Mouse (Mus musculus) right cerebral cortex, postnatal 36 days (tissue): ENCODE data around the gene Tssk6.

ENCODE experiments used
- DNase-seq, 2 experiments: peaks; one replicate each; pipeline ENCODE4 v3.0.0; 2022; ENCODE audit warnings: low spot score in 2 of 2, mixed read lengths in 1 of 2

Gene Tssk6

DNA sequence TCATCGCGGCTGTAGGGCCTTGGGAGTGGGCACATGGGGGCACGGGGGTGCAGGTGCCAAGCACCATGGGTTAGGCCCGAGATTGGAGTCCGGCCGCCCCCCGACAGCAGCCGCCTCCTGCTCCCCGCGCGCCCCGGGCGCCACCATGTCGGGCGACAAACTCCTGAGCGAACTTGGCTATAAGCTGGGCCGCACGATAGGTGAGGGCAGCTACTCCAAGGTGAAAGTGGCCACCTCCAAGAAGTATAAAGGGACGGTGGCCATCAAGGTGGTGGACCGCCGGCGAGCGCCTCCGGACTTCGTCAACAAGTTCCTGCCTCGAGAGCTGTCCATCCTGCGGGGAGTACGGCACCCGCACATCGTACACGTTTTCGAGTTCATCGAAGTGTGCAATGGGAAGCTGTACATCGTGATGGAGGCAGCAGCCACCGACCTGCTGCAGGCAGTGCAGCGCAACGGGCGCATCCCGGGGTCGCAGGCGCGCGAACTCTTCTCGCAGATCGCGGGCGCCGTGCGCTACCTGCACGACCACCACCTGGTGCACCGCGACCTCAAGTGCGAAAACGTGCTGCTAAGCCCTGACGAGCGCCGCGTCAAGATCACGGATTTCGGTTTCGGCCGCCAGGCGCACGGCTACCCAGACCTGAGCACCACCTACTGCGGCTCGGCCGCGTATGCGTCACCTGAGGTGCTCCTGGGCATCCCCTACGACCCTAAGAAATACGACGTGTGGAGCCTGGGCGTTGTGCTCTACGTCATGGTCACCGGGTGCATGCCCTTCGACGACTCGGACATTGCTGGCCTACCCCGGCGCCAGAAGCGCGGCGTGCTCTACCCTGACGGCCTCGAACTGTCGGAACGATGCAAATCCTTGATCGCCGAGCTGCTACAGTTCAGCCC is at the start of gene Tssk6, which contains the start of the genes Ndufa13 and Yjefn3:
Tssk6 (plus strand) TSS at position 22 of the 900 bp plus-strand sequence.
Ndufa13 (minus strand) TSS at position 396 of the 900 bp plus-strand sequence.
Yjefn3 (minus strand) TSS at position 550 of the 900 bp plus-strand sequence.
- no peak for DNase-seq

DNA sequence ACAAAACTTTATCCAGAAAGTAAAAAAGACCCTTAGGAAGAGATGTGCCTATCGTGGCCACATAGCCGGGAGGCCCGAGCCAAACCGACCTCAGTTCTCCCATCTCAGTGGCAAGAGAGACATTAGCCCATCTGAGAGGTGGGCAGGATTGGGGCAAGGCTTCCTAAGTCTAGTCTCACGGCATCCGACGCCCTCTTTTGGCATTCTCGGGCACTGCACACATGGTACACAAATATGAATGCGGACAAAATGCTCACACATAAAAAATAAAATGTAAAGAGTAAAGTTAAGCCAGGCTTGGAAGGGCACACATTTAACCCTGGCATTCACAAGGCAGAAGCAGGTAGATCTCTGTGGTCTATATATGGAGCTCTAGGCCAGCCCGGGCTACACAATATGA is 48.1 kb upstream of the Tssk6 start:
- DNase-seq, result no peak

DNA sequence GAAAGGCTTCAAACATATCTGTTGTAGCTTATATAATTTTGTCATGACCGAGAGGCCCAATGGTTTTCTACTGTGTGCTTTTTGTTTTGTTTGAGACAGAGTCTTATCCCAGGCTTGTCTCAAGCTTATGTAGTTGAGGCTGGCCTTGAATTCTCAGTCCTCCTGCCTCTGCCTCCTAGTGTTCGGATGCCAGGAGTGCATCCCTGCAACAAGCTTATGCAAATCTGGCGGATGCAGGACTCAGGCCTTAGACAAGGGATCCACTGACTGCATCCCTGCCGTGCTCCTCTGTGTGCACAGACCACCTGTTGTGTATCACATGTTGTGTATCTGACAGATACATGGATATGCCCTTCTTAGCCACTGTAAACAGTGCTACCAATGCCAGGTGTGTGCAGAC is 41.2 kb upstream of the Tssk6 start:
- DNase-seq, result no peak

DNA sequence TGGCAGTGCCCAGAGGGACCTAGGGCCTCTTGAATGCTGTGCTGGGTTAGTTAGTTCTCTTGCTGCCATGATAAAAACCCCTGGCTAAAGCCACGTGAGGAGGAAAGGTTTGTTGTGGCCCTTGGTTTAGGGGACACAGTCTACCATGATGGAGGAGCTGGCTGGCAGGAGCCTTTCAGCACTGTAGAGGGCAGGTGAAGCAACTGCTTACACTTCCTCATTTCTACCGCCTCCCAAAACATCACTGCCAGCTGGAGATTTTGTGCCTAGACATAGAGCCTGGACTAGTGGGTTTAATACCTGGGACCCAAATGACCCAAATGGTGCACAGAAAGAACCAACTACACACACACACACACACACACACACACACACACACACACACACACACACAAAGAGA is 40.7 kb upstream of the Tssk6 start:
- no peak for DNase-seq

DNA sequence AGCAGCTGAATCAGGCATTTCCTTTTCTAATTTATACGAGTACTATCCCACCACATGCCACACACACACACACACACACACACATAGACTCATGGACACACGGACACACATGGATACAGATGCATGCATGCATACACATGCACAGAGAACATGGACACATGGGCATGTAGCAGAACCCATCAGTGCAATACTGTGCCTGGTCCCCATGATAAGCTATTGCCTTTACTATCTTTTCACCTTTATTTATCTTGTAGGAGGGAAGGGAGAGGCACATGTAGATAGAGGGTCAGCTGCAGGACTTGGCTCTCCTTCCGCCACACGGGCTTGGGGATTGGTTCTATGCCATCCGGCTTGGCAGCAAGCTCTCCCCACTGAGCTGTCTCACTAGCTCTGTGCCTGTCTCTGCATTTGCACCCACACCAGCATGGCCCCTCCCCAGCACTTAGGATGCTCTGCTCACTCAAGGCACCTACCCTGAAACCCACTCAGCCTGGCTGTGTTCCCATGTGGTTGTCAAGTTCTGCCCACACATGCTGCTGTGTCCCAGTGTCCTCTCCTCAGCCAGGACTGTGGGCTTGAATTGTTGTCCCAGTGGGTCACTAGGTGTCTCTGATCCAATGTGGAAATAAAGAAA is 38.5 kb upstream of the Tssk6 start:
- peak in 1 of 2 experiments; percentile 44 for DNase-seq

DNA sequence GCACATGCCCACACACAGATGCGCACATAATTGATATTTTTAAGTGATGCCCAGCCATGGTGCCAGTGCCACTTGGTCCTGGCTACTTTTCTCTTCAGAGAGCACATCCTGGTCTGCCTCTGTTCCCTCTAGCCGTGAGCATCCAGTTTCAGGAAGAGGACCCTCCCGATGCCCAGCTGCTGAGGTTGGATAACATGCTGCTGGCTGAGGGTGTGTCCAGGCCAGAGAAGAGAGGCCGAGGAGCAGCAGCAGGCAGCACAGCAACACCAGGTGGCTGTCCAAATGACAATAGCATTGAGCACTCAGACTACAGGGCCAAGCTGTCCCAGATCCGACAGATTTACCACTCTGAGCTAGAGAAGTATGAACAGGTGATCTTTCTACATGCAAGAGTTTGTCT is 37.8 kb upstream of the Tssk6 start:
- no peak for DNase-seq

DNA sequence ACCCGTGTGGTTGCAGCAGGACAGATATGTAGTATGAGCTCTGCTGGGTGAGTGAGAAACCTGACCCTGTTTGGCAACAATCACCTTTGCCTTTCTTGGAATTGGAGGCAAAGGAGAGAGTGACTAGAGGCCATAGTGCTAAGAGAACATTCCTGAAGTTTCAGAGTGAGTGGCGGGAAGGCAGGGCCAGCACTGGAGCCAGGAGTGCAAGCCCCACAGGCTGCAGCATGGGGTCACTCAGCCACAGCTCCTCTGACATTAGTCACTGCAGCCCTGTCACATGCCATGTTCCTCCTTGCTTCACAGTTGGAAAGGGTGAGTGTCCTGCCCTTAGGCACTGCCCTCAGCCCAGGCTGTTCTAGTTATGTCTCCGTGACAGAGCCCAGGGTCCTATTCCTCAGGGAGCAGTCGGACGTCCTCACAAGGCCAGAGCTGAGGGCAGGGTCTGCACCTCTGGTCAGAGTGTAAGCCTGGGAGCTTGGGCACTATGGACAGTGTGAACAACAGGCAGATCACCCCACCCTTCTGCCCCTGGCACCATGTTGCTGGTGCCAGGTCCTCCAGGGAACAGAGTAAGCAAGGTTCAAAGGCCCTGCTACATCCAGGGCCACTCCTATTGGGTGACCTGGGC is 34.2 kb upstream of the Tssk6 start:
- no peak for DNase-seq

DNA sequence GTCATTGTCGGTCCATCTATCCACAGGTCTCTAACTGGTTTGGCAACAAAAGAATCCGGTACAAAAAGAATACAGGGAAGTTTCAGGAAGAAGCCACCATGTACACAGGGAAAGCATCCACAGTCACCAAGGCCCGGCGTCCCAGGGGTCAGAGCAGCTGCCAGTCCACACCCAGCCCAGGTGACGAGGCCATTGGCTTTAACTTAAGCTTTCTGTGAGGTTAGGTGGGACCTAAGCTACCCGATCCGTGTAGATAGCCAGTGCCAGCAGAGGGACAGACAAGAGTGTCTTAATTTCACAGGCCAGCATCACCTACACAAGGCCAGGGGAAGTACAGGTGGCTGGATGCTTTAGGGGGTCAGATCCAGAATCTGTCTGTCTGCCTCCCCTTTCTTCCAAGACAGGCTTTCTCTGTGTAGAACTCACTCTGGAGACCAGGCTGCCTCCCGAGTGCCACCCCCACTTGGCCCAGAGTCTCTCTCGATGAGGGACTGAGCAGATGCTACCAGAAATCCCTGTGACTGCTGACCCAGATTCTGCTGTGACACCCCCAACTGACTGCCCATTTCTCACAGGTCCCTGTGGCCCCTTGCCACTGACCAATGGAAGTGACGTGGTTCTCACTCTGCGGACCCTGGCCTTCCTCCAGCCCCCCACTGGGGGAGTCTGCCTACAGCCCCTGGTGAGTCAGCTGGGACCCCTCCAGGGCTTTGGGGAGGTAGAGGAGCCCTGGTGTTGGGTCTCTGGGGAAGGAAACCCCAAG is 31.8 kb upstream of the Tssk6 start:
- DNase-seq, result no peak

DNA sequence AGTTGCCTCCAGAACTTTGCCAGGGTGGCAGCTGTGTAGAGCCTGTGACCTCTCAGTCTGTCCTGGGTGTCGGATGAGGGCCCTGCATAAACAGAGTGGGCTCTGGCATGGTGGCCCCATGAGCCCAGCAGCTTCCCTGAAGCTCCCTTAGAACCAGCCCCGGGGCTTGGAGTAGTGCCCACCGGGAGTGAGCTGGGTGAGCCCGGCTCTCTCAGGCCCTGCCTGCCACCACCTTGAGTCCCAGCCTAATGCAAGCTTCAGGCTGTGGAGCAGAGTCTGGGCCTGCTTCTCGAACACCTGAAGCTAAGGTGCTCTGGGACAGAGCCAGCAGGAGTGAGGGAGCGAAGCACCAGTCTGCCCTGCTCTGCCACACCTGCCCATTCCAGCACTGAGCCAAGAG is 31.1 kb upstream of the Tssk6 start:
- DNase-seq, result no peak

DNA sequence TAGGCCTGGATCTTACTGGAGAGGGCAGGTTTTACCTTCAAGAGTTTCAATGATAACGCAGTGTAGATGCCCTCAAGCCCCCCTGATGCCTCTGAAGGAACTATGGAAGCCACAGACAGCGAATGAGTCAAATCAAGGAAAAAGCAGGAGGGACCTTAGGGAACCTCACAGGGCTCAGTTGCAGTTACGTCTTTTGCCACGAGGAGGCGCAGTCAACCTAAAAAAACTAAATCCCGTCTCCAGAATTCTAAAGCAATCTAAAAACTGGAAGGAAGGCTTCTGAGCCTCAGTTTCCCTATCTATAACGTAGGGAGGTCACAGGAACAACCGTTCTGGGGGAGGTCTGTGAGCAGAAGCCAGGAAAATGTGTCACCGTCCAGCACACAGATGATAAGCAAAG is 27.8 kb upstream of the Tssk6 start:
- DNase-seq, result no peak

DNA sequence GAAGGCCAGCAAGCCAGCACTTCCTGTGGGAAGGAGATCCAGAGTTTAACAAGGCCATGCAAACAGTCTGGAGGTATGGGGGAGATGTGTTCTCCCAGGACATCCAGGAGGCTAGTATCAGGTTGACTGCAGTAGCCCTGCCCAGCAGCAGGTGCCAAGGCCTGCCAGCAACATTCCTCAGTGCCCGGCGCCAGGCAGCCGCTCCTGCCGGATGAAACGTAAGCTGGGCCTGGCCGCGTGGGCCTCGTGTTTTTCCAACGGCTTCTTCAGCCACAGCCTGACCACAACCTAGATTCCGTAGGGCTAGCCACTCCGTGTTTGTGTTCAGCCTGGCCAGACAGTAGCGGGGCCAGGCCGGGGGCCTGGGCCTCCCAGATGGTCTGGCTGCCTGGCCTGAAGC is 27.3 kb upstream of the Tssk6 start:
- DNase-seq, result no peak

DNA sequence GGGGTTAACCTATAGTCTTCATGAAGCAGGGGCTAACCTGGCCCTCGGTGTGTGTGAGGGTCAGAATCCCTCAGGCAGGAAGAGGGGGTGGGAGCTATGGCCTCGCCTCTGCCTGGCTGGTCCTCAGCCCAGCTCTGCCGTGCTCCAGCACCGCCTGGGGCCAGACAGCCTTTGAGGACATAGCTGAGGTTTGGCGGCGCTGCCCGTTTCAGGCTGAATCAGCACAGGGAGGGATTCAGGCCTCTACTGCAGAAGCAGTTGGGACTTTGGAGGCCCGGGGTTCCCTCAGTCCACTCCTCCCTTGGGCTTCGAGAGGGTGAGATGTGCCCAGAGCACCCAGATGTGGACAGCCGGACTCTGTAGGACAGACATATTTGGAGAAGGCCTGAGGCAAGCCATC is 25.9 kb upstream of the Tssk6 start:
- DNase-seq, result no peak

DNA sequence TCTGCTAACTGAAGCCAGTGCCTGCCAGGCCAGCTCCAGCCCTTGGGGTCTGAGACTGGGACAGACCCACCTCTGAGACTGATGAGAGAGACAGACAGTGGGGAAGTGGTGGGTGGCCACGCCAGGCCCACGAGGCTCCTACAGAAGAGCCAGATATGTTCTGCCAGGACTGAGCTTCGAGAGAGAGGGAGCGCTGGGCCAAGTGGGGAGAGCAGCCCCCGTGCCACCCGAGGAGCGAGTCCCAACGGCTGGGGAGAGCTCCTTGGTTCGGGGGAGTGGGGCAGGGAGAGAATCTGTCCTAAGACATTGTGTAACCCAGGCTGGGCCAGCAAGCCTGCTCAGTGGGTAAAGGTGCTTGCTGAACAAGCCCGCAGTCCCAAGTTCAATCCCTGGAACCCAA is 25.0 kb upstream of the Tssk6 start:
- no peak for DNase-seq

DNA sequence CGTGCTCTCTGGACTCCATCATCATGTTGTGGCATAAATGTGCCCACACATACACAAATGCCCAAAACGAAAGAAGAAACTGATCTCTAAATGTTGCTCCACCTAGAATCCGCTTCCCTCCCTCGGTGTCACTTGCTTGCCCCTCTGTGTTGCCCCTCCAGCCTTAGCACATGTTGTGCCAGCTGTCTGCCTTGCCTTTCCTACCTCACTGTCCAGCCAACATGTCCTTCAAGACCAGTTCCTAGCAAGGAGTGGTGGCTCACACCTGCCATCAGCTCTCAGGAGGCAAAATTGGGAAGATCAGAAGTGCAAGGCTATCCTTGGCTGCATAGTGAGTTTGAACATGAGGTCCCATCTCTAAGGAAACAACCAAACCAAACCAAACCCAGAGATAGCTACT is 24.6 kb upstream of the Tssk6 start:
- no peak for DNase-seq

DNA sequence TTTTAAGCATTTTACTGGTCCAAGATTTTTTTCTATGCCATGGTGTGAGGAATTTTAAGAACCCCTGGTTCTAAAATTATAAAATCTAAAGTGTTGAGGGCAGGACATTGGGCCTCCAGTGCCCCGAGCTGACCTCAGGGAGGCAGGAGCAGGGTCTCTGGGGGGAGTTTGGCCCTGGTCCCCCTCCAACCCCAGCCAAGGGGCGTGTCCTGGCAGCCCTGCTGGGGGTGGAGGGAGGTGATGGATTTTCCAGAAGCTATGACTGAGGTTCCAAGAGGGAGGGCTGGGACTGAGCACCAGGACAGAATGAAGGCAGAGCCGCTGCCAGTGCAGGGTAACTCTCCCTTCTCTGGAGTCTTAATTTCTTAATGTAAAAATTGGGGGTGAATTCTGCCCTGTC is 24.0 kb upstream of the Tssk6 start:
- no peak for DNase-seq

DNA sequence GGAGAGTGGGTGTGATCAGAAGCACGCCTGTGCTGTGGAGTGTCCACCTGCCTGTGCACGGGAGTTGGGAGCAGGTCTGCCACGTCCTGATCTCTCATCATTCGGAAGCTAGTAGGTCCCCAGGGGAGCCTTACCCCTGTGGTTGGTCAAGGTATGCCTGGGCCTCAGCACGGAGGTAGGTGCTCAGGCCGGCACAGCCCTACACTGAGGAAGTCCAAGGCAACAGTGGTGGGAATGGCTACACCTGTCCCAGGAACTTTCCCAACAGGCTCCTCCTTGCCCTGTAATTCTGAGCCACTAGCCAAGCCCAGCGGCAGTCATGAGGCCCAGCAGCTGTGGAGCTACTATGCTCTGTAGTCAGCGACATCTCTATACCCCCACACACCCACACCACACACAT is 22.3 kb upstream of the Tssk6 start:
- no peak for DNase-seq

DNA sequence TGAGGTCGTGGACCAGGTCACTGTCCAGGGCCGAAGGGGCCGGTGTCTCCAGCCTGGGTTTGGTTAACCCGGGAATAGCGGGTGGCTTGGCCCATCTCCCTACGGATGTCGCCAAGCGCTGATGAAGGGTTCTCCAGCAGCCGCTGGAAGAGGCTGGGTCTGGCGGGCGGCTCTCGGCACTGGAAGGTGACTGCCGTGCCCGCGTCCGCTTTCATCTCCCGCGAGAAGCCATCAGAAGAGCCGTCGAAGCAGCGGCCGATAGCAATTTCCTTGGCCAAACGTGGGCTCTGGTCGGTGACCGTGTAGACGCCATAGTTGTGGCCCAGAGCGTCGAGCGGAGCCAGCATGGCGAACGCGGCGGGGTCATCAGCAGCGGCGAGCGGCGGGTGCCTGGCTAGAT is 21.1 kb upstream of the Tssk6 start:
- no peak for DNase-seq

DNA sequence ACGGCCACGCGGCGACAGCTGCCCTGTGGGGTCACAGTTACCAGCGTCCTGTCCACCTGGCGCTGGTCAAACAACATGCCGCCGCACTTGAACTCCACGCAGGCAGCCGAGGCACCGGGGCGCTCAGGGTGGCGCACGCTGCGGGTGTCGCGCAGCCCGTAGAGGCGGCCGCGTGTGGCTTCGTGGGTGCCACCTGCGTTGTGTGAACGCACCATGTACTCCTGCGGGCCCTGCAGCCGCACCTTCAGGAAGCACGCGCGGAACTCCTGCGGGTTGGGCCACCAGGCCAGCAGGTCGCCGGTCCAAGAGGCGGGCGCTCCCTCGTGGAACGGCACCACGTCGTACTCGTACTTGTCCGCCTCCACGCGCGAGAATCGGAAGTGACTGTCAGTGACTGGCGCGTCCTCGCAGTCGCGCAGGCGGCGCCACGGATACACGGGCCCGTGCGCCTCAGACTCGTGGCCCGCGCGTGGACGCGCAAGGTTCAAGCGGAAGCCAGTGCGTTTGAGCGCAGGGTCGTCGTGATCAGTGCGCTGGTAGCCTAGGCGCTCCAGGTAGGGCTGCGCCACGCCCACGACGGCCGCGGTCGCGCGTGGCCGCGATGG is 20.6 kb upstream of the Tssk6 start:
- DNase-seq, result no peak

DNA sequence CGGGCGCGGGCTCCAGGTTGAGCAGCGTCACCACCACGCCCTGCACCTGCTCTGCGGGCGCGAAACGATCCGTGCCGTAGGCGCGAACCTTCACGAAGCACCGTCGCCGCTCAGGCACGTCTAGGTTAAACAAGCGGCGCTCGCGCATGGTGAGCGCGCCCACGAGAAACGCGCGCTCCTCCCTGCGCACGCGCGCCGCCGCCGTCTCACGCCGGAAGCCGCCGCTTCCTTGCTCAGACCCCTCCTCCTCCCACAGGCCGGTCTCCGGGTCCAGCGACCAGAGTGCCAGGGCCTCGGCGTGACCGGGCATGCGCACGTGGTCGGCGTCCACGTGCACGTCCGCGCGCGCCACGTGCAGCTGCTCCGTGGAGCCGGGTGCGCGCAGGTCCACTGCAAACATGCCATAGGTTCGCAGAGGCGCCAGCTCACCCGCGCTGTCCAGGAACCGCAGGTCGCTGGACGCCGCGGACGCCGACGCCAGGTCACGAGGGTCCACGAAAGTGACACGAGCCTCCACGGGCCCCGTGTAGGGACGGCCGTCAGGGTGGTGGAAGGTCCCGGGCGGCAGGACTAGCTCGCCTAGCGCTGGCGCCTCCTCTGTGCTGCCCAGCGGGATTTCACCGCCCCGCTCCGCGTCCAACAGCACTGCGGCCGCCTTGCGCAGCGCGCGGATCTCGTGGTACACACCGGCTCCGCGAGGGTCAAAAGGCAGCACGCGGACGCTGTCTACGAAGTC is 19.8 kb upstream of the Tssk6 start:
- peak in 1 of 2 experiments; percentile 45 for DNase-seq

DNA sequence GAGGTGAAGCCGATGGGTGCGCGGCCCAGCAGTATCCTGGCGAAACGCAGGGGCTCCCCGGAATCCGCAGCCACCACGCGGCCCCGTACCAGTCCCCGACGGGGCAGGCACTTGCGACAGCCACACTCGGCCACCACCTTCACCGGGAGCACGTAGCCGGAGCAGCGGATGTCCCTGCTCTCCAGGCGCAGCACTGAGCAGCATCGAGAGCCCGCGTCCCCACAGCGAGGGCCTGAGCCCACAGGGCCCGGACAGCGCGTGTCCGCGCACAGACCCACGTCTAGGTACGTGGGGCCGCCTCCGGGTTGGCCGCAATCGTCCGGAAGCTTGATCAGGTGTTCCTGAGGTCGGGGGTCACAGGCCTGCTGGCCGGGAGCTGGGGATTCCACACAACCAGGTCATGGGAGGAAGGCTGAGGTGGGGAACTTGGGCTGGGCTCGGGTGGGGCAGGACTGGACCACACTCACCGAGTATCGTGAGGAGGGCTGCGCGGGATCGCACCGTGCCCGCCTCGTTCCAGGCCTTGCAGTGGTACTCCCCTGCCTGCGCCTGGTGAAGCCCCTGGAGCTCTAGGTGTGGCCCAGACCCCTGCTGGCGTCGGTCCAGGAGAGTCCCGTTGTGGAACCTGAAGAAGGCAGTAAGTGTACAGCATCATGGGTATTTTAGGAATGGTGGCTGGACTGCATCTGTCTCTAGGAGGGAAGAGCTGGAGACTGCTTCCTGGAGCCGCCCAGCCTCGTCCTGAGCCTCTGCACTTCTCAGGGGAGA is 19.0 kb upstream of the Tssk6 start:
- DNase-seq, result no peak
